ENCODE assay signal across 11 mouse cellular contexts in the genomic region with DNA sequence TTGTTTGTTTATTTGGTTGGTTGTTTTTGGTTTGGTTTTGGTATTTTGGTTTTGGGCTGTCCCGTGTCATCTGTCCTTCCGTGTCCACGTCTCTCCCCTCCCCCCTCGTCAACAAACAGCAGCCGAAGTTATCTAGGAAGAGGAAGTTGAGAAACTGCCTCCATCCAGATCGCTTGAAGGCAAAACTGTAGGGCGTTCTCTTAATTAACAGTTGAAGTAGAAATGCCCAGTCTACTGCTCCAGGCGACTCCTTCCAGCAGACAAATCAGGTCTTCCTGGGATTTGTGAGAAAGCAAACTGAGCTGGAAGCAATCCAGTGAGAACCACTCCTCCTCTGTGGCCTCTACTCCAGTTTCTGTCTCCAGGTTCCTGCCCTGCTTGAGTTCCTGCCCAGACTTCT.
DNase-seq lines count a peak whose midpoint lies in the region; ATAC-seq lines count a peak whose summit lies in the region.
"Had no signal": no experiment of that assay in that cellular context is flagged by ENCODE, and none has a peak within 500 bp of the region (broad histone marks: within the 10 kb centered on the region; RNA-seq: fewer than 3 reads in every experiment).

No protein-coding gene starts in this region.

- H3K4me3 ChIP-seq in kidney, embryonic 16.5 days (ENCODE audit: low read length) = no peak overlapping the region
- no peak overlapping the region for H3K4me3 ChIP-seq in forebrain, embryonic 16.5 days (replicated peaks; ENCODE audit: low read length)
- H3K4me3 ChIP-seq: heart, adult 2 months; midbrain, embryonic 15.5 days had no signal

- H3K9ac ChIP-seq in kidney, embryonic 16.5 days (replicated peaks; ENCODE audit: low read length) = no peak overlapping the region
- no peak overlapping the region for H3K9ac ChIP-seq in forebrain, embryonic 16.5 days (replicated peaks; ENCODE audit: low read depth, low read length)
- H3K9ac ChIP-seq: midbrain, embryonic 15.5 days had no signal

- WGBS in kidney, embryonic 16.5 days = 40% methylated on average over 8 of the region's 8 CpGs
- WGBS in forebrain, embryonic 16.5 days = 92% methylated on average over 8 of the region's 8 CpGs

- H3K27me3 ChIP-seq in kidney, embryonic 16.5 days (ENCODE audit: insufficient read depth, low read length) = no peaks in the 10 kb centered on the region
- H3K27me3 ChIP-seq in forebrain, embryonic 16.5 days (replicated peaks; ENCODE audit: control insufficient read depth, insufficient read depth, low read length) = no peaks in the 10 kb centered on the region
- H3K27me3 ChIP-seq: midbrain, embryonic 15.5 days had no signal

- no peak for ATAC-seq in kidney, embryonic 16.5 days (ENCODE audit: low FRiP score, low TSS enrichment)
- ATAC-seq in common myeloid progenitor, adult 5-6 weeks (replicated peaks; ENCODE audit: low read depth, poor library complexity, severe bottlenecking) = peak; percentile 89
- ATAC-seq in forebrain, embryonic 16.5 days = no peak
- ATAC-seq: midbrain, embryonic 15.5 days had no signal

- no peaks in the 10 kb centered on the region for H3K36me3 ChIP-seq in kidney, embryonic 16.5 days (ENCODE audit: insufficient read depth, low read length)
- H3K36me3 ChIP-seq in forebrain, embryonic 16.5 days (ENCODE audit: control insufficient read depth, insufficient read depth) = no peaks in the 10 kb centered on the region
- H3K36me3 ChIP-seq: midbrain, embryonic 15.5 days had no signal

- no peaks in the 10 kb centered on the region for H3K9me3 ChIP-seq in kidney, embryonic 16.5 days (ENCODE audit: low read length)
- H3K9me3 ChIP-seq in forebrain, embryonic 16.5 days (ENCODE audit: control insufficient read depth, low read length) = no peaks in the 10 kb centered on the region
- H3K9me3 ChIP-seq: midbrain, embryonic 15.5 days had no signal

- peaks cover 6% of the 10 kb centered on the region; the same call in 1 of the 2 replicates for H3K4me1 ChIP-seq in kidney, embryonic 16.5 days (ENCODE audit: insufficient read depth, low read length)
- H3K4me1 ChIP-seq in forebrain, embryonic 16.5 days (replicated peaks; ENCODE audit: control insufficient read depth, insufficient read depth, low read length) = no peaks in the 10 kb centered on the region
- H3K4me1 ChIP-seq: midbrain, embryonic 15.5 days had no signal

- H3K27ac ChIP-seq in kidney, embryonic 16.5 days (ENCODE audit: low read length) = no peak overlapping the region
- no peak overlapping the region for H3K27ac ChIP-seq in forebrain, embryonic 16.5 days (ENCODE audit: low read length)
- H3K27ac ChIP-seq: heart, adult 2 months; midbrain, embryonic 15.5 days had no signal

- no peak overlapping the region for H3K4me2 ChIP-seq in kidney, embryonic 16.5 days (replicated peaks; ENCODE audit: low read depth, low read length)
- H3K4me2 ChIP-seq in forebrain, embryonic 16.5 days (ENCODE audit: low read length) = no peak overlapping the region
- H3K4me2 ChIP-seq: midbrain, embryonic 15.5 days had no signal

- DNase-seq in kidney, adult 9 months = peak; percentile 48
- peak; percentile 55 for DNase-seq in ES-CJ7 (ENCODE audit: low read depth, low spot score)
- DNase-seq in lung, postnatal 36 days = peak; percentile 62
- no peak for DNase-seq in cerebellum, adult 9-10 months
- no peak for DNase-seq in gastrocnemius, adult 18-20 months (ENCODE audit: low spot score)
- DNase-seq: cerebellum, adult 2 months had no signal

Comparison
In these comparisons a context has a peak if more than half of its experiments do, and no peak if none do; other contexts are left out.
1. DNase-seq: peak in kidney, adult 9 months (single experiment), ES-CJ7 (single experiment) and lung, postnatal 36 days (single experiment); none in cerebellum, adult 9-10 months (single experiment) and gastrocnemius, adult 18-20 months (single experiment).